Mouse (Mus musculus) cortical plate, adult 2 months (tissue): ENCODE measurements around the gene Aup1.

Experiments
- CTCF ChIP-seq: fragments of 200-500 bp; IDR thresholded peaks from 2 replicates; pipeline ENCODE4 v1.5.1; 2011; ENCODE audit warnings: mild to moderate bottlenecking, control low read depth, low read length; ENCODE audit not compliant: insufficient read depth; ENCODE audit errors: extremely low read depth
- POLR2A ChIP-seq: fragments of 200-500 bp; IDR thresholded peaks from 2 replicates; pipeline ENCODE4 v1.6.1; 2011; ENCODE audit warnings: mild to moderate bottlenecking, low read length, control low read depth; ENCODE audit not compliant: insufficient read depth; ENCODE audit errors: extremely low read depth

- no peak for TF ChIP-seq POLR2A
- no peak for TF ChIP-seq CTCF
Measured at GRCm38 (mm10) chr6:83068221-83068620, 13.9 kb downstream of the Aup1 start.
